Mouse (Mus musculus): Measurements from ENCODE around the gene Hmga2.

DNA sequence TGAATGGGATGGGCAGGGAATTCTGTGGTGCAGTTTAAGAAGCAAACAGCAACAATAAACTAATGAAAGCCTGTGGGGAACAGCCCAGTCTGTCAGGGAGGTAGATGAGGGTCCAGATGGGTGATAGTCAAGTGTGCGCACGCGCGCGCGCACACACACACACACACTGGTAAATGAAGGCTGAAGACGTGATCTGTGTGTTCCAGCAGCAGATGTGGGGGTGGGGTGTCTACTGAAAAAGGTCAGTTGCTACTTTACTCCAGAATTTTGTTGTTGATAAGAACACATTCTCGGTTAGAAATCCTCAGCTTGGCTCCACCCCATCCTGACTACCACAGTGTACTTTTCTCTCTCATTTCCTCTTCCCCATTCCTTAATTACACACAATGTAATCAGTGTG, 17.4 kb downstream of the Hmga2 start:
- TF ChIP-seq CTCF (IDR thresholded peaks at IDR 0.05; ENCODE audit: control insufficient read depth, insufficient read depth, low read length) (no peak), POLR2A (IDR thresholded peaks at IDR 0.05; ENCODE audit: borderline replicate concordance, control insufficient read depth, low read depth, low read length) (no peak)

Measured in bone marrow, adult 2 months (tissue).